Mouse (Mus musculus) kidney, postnatal 25 days (tissue): Measurements from ENCODE around the gene Ccnl2.
A peak's percentile ranks its signal among the peaks of the same experiment; 100 is the strongest.

Experiments used
- DNase-seq, 2 experiments: peaks; one replicate each; pipeline ENCODE4 v3.0.0; 2021; ENCODE audit warnings: mixed read lengths in 2 of 2

The Ccnl2 gene

DNA sequence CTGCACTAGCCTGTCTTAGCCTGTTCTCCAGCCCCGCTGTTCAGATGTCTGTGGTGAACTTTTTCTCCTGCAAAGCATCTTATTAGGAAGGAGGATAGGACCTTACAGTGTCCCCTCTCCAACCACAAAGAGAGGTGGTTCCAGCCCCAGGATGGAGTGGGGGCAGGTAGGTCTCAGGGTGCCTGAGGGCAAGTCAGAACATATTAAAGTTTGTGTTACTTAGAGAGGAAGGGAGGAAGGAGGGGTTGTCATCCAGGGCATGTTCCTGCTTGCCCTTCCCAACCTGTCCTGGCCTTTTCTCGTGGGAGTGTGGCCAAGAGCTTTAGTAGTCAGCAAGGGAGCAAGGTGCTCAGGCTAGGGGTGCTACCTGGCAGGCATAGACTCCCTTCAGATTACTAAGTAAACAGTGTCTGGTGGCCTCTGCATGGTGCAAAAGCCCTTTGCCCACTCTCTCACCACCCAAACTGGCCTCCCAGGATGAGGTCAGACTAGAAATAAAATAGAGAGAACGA lies 21.6 kb upstream of the Ccnl2 start:
- peak; percentile 58 to 81 for DNase-seq

- peak; percentile 34 to 69 for DNase-seq
These were observed 20.9 kb upstream of the Ccnl2 start for GRCm38 (mm10) chr4:155791240-155791933.

- DNase-seq: no peak
These were observed 18.6 kb upstream of the Ccnl2 start for GRCm38 (mm10) chr4:155793730-155794129.

DNA sequence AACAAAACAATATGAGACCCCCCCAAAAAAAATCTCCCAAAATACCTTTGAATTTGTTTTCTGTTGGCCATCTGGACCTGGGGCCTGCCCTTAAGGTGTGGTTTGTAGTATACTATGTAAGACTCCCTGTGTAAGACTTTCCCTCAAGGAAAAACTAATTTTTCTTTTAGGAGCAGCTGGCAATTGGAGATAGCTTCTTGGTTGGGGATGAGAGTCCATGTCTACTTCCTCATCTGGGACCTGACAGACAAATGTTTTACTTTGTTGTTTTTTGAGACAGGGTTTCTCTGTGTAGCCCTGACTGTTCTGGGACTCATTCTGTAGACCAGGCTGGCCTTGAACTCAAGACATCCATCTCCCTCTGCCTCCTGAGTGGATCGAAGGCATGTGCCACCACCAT lies 10.2 kb upstream of the Ccnl2 start:
- no peak for DNase-seq

DNA sequence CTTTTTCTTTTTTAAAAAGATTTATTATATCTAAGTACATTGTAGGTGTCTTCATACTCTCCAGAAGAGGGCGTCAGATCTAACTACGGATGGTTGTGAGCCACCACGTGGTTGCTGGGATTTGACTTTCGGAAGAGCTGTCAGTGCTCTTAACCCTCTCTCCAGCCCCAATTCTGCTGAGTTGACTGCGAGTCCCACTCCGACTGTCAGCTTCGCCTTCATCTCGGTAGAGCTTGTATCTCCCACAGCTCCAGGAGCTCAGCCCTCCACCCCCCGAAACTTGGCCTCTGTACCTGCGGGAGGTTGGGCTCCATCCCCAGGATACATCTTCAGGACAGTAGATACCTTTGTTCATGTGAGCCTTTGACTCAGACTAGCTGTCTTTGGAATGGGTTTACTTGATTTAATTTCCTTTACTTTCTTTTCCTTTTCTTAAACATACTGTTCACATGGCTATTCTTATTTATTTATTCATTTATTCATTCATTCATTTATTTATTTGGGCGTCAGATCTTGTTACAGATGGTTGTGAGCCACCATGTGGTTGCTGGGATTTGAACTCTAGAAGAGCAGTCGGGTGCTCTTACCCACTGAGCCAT lies 9.4 kb upstream of the Ccnl2 start, which contains the start of gene Mrpl20:
Mrpl20 (plus strand) TSS at position 138 of the 599 bp plus-strand sequence.
- DNase-seq: peak in 1 of 2 experiments; percentile 51

- DNase-seq: peak; percentile 97
These were observed 8.8 kb upstream of the Ccnl2 start for GRCm38 (mm10) chr4:155803340-155804041.

DNA sequence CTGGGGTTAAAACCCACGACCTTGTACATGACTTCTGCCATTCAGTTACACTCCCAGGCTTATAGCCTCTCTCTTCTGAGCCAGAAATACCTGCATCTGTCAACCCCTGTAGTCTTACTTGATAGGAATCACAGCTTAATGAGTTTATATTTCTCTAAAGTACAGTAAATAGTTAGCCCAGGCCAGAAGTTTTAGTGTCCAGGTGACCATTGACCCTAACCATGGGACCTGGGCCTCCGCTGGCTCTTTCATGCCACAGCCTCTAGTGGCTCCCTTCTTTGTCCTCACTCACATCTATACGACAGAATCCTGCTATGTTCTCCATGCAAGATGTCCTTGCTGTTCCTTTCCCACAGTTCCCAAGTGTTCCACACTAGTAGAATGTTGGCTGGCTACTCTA lies 4.4 kb upstream of the Ccnl2 start:
- no peak for DNase-seq

DNA sequence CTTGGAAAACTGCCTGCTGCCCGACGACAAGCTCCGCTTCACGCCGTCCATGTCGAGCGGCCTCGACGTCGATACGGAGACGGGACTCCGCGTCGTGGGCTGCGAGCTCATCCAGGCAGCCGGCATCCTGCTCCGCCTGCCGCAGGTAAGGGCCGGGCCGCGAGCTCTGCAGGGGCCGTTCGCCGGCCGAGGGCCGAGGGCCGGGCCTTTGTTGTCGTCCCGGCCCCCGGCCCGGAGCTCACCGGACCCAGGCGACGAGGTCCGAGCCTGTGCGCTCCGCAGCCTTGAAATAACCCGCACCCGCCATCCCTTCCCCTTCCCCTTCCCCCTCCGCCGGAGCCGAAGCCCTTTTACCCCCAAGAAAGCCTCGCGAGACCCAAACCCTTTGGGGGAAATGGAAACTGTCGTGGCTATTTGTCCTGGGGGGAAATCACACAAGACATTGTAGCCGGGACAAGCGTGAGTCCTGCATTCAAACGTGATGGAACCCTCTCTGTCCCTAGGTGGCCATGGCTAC lies 434 bp downstream of the Ccnl2 start:
- peak; percentile 32 to 56 for DNase-seq

GRCm38 (mm10) chr4:155817533-155817932 lies 5.2 kb downstream of the Ccnl2 start:
- no peak for DNase-seq

GRCm38 (mm10) chr4:155821025-155821424 lies 8.7 kb downstream of the Ccnl2 start:
- peak in 1 of 2 experiments; percentile 57 for DNase-seq

GRCm38 (mm10) chr4:155823443-155823842 lies 11.2 kb downstream of the Ccnl2 start:
- DNase-seq: no peak

- no peak for DNase-seq
These were observed 17.6 kb downstream of the Ccnl2 start for GRCm38 (mm10) chr4:155829866-155830265.

DNA sequence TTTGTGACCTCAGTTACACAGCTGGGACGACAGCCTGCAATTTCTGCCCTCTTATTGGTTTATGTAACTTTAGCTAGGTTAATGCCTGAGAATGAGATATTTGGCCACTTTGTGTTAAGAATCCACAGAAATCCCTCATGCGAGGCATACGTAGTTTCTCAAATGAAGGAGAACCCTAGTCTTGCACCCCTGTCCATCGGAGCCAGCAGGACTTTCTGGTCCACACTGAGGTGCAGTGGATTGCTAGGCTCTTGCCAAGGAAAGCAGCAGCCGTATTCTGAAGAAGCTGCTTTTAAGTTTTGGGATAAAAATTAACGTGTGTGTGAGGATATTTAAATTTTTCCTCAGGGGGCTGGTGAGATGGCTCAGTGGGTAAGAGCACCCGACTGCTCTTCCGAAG lies 18.3 kb downstream of the Ccnl2 start:
- DNase-seq: peak in 1 of 2 experiments; percentile 44

GRCm38 (mm10) chr4:155831205-155831766 lies 19.0 kb downstream of the Ccnl2 start, which contains the start of gene Aurkaip1:
Gene Aurkaip1 (plus strand): TSS chr4:155831272.
- peak; percentile 95 to 97 for DNase-seq

- peak; percentile 49 to 71 for DNase-seq
These were observed 19.5 kb downstream of the Ccnl2 start for GRCm38 (mm10) chr4:155831831-155832230.

- DNase-seq: peak in 1 of 2 experiments; percentile 35
These were observed 20.0 kb downstream of the Ccnl2 start for GRCm38 (mm10) chr4:155832321-155832720.

- peak in 1 of 2 experiments; percentile 35 for DNase-seq
These were observed 20.9 kb downstream of the Ccnl2 start for GRCm38 (mm10) chr4:155833234-155833633.

DNA sequence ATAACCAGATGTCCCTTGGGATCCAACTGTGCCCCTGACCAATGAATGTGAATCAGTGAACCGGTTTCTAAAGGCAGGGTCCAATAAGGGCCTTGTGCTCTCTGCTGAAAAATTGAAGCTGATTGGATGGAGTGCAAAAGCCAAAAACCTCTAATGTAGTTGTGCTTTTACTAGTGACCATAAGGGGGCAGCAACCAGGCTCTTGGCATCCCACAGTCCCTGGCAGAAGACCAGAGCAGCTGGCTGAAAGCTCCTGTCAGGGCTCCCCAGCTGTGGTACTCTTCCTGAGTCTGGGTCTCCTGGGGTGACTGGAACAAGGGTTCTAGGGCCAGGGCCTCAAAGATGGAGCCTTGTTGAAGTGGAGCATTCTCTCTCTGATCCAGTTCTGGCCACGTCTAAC lies 21.5 kb downstream of the Ccnl2 start:
- DNase-seq: peak; percentile 89 to 91

- peak; percentile 62 to 78 for DNase-seq
These were observed 25.2 kb downstream of the Ccnl2 start for GRCm38 (mm10) chr4:155837404-155838010.

GRCm38 (mm10) chr4:155838187-155839153 lies 26.2 kb downstream of the Ccnl2 start:
- peak in 1 of 2 experiments; percentile 40 for DNase-seq

DNA sequence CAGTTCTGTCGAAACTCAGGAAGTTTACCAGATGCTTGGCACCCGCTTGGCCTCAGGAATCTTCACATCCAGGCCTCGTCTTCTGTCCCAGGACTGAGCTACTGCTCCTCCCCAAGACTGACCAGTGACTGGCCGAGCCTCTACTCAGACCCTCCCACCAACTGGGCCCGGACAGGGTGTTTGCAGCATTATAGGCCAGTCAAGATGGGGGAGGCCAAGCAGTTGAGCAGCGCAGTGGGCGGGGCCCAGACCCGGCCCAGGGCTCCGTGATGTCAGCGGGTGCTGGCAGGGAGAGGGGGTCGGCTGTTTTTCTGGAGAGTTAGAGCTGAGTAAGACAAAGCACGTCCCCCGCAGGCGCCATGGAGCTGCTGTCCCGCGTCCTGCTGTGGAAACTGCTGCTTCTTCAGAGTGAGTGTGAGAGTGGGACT lies 27.2 kb downstream of the Ccnl2 start, which contains the start of gene Mxra8:
Mxra8 (plus strand) TSS at position 198 of the 428 bp plus-strand sequence.
- DNase-seq: peak; percentile 86 to 93
